Mouse (Mus musculus) brain, embryonic 14.5 days (tissue): ENCODE results near the gene Metap1d.

Source experiments
- CTCF ChIP-seq: fragments of 200-500 bp; IDR thresholded peaks from 2 replicates; pipeline ENCODE4 v1.5.1; 2012; ENCODE audit warnings: inconsistent platforms, mild to moderate bottlenecking, moderate library complexity, borderline replicate concordance; ENCODE audit not compliant: insufficient read depth, insufficient read length; ENCODE audit errors: extremely low read depth
- POLR2A ChIP-seq: fragments of 200-500 bp; IDR thresholded peaks from 2 replicates; pipeline ENCODE4 v1.6.1; 2012; ENCODE audit warnings: mild to moderate bottlenecking, inconsistent platforms, borderline replicate concordance; ENCODE audit not compliant: poor library complexity, insufficient read depth, insufficient read length, severe bottlenecking; ENCODE audit errors: extremely low read depth

DNA sequence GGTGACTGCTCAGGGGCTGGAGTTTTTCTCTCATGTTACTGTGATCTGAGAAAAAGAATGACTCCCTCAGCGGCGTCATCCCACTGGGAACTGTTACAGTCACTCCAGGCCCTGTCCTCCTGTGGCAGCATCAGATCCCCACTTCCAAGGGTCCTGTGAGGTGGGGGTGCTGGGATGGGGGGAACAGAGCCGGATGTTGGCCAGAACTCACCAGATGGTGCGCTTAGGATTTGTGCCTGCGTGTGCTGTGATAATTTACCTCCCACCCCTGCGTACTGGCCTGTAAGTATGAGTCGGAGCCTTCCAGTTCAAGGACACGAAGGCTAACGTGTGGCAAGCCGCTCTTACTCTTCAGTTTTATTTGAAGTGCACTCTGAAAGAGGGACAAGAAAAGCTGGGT, 22.2 kb downstream of the Metap1d start:
- TF ChIP-seq POLR2A (no peak), CTCF (no peak)
